Mouse (Mus musculus): ENCODE results near the gene Stk33.
A peak's percentile ranks its signal among the peaks of the same experiment; 100 is the strongest.

GRCm38 (mm10) chr7:109230806-109231205 lies 208.1 kb downstream of the Stk33 start:
- TF ChIP-seq CTCF (IDR thresholded peaks at IDR 0.05; ENCODE audit: low read depth, low read length) = peak; percentile 79
- TF ChIP-seq POLR2A (IDR thresholded peaks at IDR 0.05; ENCODE audit: extremely low read depth, insufficient read depth, low read length) = no peak

Measured in liver, adult 2 months (tissue).